Mouse (Mus musculus) fat pad, adult 2 months (tissue): ENCODE results near the gene Larp1.

Source experiments
- DNase-seq: peaks from one replicate; pipeline ENCODE4 v3.0.0-alpha.2; 2011; ENCODE audit warnings: low read depth, low spot score; ENCODE audit errors: extremely low read depth

Larp1 gene

DNA sequence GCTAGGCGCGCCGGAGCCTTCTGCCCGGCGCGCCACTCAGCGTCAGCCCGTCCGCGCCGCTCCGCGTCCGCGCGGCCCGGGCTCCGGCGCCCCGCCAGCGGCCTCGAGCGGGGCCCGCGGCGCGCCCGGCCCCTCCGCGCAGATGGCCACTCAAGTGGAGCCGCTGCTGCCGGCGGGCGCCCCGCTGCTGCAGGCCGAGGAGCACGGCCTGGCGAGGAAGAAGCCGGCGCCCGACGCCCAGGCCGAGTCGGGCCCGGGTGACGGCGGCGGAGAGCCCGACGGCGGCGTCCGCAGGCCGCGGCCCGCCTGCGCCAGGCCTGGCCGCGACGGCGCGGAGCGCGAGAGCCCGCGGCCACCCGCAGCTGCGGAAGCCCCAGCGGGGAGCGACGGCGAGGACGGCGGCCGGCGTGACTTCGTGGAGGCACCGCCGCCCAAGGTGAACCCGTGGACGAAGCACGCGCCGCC, at the start of gene Larp1:
TSS of gene Larp1 (plus strand) at position 14 of the 465 bp plus-strand sequence.
- no peak for DNase-seq

DNA sequence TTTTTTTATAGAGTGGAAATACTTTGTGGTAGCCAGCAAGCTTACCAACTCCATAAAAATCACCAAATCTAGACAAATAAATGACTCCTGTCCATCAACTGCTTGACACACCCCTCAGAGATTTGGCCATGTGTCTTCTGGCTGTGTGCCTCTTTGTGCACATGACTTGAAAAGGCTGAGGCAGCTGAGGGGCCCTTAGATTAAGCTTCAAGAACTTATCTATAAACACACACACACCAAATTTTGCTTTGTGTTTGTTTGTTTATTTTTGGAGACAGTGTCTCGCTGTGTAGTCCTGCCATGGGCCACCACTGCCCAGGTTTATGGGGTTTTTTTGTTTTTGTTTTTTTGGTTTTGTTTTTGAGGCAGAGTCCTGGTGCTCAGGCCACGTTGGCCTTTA, 48.9 kb upstream of the Larp1 start:
- DNase-seq: no peak

DNA sequence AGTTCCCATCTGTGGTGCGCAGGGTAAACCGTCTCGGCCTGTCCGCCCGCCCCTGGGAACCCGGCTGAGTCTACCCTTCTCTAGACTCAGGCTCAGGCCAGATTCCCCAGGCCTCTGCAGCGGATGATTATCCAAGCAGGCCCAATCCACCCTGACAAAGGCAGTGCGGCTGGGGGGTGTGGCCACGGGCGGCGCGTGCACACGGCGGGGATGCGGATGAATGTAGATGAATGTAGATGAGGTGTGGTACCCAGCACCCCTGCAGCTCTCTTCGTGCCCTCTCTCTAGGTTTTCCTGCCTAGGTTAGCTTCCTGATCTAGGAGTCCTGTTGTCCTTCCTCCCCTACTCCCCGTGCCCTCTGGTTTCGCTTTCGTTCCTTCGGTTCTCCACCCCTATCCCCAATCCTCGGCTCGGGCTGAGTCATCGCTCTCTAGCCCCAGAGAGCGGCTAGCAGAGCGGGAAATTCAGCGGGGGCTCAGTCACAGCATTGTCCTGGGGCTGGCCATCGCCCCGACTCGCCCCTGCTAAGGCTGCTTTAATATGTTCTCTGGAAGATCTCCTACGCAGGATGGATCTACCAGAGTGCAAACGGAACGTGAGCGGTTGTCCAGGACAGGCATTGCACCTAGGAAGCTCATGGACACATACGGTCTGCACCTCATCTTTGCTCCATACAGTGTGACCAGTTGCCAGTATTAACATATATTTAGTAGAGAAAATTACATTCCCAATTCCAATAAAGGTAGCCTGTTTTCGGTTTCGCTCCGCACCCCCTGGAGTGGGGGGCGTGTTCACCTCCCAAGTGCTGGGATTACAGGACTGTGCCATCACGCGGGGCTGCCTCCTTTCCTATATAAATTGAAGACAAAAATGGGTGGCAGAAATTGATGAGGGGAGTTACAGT, 46.2 kb upstream of the Larp1 start:
- DNase-seq: no peak

DNA sequence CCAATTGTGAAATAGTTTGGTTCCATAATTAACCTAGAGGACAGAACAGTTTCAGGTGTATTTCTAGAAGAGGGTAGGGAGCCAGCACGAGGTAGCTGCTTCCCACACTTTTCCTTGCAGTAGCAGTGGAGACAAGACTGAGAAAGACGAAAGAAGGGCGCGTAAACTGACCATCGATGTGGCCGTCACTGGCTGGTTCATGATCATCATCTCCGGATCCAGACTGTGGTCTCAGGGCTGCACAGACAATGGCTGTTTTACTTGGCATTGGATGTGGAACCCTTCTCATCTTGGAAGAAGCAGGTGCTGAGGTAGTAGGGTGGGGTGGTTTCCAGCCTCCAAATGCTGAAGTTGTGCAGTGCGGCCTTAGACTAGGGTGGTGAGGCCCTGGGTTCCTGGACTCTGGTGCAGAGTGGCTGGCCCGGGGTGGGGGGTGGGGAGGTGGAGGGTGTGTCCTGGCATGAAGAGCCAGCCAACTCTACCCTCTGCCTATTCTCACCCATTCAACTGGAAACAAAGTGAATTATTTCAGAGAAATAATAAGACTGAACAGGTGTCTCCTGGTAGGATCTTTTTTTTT, 45.5 kb upstream of the Larp1 start:
- DNase-seq: no peak

DNA sequence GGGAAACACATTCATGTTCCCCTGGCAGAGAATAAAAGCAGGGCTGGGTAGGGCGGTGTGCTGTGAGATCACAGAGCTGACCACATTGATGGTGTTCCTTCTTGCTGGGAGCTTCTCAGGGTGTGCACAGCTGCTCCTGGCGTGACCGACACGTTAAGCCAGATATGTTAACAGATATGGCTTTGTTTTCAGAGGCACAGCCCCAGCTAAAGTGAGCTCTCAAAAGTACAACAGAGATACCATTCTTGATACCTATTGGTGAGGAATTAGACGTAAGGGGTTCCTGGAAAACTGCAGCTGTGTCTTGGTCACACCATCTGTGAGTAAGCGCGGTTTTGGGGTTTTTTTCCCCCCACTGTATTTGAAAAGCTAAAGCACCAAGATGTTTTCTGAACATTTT, 42.2 kb upstream of the Larp1 start:
- no peak for DNase-seq

DNA sequence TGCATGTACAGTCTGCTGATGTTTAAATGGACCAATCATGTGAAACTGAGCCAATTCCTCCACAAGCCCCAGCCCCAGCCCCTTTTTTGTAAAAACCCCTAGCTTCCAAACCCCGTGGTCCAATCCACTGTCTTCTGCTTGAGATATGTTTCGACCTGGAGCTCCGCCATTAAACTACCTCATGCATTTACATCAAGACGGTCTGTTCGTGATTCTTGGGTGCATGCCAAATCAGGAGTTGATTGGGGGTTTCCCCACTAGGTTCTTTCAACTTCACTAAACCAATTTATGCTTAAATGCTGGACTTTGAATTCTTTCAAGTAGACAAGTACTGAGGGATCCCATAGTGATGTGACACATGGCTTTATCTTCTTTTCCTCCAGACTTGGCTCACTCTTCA, 40.6 kb upstream of the Larp1 start:
- no peak for DNase-seq

DNA sequence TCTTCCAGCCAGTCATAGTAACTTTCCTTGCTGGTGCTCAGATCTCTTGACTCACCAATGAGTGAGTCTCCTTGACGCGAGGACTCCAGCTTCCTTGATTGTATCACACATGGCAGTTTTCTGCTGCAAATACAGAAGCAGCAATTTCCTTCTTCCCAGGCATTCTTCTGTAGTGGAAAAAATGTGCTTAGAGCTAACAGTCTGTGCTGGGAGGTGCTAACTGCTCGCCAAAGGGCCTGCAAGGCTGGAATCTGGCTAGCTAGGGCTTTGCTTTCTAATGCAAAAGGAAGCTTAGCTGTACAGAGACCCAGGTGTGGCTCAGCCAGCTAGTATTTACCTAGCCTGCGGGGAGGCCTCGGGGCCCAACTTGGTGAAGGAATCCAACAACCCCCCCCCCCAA, 38.3 kb upstream of the Larp1 start:
- DNase-seq: no peak

DNA sequence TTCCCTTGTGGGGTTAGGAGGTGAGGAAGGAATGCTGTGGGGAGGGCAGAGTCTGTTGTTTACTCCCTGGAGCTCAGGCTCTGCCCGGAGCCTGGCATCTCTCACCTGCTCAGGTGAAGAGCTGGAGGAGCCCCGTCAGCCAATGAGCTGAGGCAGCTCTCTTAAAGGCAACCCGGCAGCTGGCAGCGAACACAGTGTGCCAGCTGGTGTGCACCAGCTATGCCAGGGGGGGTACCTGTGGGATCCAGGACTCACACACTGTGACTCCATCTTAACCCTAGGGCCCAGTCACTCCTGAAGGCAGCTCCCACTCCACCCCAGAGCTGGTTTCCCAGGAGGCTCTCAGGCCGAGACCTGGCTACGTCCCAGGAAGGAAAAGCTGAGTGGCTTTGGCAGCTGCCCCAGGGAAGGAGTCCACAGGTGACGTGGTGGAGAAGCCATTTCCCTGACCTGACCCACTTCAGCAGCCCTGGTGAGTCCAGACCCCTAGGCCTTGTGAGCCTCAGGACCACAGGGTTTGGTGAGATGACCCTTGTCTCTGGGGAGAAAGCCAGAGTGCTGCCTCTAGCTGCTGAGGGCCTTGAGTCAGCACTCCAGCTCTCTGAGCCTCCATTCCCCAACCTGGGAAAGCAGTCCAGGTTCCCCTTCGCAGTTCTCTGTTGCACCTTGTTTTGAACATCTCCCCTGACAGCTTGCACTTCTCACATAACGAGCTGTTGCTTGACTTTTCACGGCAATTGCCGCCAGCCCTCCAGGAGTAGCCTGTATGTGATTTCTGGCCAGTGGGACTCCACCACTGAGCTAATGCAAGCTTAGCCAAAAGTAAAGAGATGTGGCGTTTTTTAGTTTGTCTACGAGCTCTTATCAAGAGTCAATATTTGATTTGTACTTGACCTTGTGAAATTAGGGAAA, 35.6 kb upstream of the Larp1 start:
- DNase-seq: no peak

DNA sequence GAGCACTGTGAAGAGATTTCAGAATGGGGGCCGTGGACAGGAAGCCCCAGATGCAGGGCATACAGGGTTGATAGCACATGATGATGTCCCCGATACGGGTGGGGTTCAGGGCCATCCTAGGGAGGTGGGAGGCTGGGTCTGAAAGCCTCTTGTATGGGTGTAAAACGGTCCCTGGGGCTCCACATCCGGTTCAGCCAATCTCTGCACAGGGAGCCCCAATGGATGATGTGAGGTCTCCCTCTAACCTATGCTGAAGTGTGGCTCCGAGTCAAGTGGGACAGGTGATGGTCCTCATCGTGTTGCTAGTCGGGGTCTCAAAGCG, 35.0 kb upstream of the Larp1 start:
- no peak for DNase-seq

DNA sequence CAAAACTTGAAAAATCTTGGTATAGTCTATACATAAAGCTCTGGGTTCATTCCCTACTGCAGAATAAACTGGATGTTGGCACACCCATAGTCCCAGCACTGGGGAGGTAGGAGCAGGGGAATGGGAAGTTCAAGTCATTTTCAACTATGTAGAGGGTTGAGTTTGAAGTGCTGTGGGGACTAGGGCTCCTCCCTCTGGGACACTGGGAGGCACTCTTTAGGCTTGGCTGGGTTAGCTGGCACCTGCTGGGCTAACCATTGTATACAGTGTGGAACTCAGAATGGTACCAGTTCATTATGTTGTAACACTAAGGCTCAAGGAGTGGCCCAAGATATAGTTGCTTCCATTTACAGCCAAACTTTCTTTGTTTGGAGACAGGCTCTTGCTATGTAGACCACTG, 33.0 kb upstream of the Larp1 start:
- no peak for DNase-seq

DNA sequence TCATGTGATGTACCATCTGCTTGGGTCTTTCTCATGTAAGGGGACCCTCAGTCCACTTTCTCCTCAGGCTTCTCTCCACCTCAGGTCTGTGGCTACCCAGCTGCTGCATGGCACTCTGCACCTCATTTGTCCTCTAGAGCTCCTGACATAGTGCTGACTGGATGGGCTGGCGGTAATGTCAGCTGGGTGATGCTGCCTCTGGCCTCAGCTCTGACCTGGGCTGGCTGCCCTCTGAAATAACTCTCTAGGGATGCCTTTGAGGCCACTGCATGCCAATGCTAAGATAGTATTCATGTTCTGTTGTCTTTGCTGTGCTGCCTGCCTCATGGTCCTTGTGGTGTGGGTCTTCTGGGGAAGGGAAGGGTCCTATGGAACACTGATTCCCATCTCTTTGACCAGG, 31.2 kb upstream of the Larp1 start:
- DNase-seq: no peak

DNA sequence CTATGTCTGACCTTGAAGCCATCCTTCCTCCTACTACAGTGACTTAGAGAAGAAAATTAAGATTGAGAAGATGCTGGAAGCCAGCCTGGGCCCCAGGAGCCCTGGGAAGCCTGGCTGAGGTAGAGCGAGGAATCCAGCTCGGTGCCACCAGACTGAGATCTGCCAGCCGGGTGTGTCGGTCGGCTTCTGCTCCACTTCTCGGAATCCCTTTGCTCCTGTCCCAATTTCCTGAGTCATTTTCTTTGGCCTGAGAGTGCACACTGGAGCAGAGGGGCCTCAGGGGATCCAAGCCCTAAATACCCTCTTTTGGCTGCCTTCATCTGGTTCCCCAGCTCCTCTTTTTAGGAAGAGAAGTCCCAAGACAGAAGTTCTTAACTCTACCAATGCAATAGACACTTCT, 29.2 kb upstream of the Larp1 start:
- no peak for DNase-seq

DNA sequence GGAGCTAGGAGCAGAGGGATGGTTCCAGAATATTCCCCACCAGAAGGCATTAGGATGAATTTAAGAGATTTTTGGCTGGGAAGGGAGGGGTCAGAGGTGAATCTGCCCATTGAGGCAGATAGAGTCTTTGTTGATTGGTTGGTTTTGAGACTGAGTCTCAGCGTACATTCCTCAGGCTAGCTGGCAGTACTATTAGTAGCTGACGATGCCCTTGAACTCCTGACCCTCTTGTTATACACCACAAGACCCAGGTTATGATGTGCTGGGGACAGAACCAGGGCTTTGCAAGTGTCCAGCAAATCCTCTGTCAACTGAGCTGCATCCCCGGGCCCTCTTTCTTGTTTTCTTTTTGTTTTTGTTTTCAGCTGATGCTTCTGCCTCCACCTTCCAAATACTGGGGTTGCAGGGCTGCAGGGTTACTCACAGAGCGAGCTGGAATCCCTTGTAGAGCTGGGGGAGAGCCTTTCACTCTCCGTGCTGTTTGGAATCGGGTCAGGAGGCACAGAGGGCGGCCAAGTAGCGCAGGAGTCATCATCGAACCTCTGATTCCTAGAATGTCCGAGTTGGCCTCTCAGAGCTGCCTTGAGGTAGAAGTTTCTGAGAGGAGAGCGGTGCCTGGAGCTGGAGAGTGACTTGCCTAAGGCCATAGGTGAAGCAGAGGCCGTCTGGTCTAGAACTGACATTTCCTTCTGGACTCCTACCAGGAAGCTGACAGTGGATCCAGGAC, 27.6 kb upstream of the Larp1 start:
- DNase-seq: no peak

DNA sequence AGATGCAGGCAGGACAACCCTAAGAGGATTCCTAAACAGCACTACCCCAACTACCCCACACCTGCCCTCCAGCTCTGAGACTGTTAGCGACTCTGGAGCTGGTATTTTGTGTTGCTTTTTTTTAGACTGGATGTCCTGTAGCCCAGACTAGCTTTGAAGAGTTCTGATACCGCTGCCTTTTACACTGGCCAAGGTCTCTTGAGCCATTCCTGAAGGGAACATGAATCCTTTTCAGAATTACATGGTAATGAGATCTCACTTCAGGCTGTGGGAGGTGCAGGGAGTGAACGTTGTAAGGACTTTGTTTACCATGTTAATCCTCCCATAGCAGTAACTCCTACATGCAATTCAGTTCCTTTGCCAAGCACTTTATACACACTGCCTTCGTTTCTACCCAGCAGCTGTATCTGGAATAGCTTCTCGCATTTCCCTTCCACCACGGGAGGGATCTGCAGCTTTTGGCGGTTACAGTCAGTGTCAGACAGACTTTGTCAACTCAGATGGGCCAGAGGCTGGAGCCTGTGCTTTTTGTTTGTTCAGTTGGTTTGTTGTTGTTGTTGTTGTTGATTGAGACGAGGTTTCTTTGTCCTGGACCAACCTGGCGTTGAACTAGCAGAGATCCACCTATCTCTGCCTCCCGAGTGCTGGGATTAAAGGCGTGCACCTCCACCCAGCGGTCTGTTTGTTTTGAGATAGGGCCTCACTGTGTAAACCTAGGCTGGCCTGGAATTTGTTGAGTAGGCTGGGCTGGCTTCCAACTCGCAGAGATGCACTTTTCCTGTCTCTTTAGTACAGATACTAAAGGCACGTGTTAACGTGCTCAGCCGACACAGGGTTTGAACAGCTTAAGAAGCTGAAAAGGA, 25.2 kb upstream of the Larp1 start:
- peak; percentile 19 for DNase-seq

DNA sequence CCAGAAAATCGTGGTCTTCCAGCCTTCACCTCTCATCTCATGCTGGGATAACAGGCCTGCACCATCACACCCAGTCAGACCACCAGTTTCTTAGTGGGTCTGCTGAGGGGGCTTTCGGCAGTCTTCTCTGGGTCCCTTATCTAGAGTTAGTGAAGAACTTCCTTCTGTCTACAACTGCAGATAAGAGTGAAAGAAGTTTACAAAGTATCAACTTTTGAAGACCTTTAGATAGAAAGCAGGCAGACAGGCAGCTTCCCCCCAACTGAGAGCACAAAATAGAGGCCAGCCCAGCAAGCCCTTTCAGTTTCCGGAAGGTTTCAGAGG, 24.6 kb upstream of the Larp1 start:
- no peak for DNase-seq

DNA sequence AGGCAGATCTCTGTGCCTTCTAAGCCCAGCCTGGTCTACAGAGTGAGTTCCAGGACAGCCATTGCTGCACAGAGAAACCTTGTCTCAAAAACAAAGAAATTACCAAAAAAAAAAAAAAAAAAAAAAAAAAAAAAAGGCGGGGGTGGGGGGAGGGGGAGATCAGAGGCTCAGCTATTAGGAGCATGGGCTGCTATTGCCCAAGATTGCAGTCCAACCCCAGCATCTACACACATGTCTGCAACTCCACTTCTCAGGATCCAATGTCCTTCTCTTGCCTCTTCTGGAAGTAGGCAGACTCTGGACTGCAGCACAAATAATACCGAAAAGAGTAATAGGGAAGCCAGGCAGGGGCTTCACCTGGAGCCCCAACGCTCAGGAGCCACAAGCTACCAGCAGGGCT, 23.4 kb upstream of the Larp1 start:
- DNase-seq: no peak

DNA sequence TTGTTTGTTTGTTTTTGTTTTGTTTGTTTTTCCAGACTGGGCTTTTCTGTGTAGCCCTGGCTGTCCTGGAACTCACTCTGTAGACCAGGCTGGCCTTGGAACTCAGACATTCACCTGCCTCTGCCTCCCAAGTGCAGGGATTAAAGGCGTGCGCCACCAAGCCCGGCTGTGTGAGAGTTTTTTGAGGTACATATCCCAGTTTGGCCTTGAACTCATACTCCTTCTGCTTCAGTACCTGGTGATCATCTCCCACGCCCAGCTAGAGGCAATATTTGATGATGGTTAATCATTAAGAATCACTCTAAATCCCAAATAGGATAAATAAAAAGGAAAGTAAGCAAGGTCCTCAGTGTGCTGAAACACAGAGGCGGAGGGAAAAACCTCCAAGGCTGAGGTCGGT, 22.8 kb upstream of the Larp1 start:
- DNase-seq: no peak

DNA sequence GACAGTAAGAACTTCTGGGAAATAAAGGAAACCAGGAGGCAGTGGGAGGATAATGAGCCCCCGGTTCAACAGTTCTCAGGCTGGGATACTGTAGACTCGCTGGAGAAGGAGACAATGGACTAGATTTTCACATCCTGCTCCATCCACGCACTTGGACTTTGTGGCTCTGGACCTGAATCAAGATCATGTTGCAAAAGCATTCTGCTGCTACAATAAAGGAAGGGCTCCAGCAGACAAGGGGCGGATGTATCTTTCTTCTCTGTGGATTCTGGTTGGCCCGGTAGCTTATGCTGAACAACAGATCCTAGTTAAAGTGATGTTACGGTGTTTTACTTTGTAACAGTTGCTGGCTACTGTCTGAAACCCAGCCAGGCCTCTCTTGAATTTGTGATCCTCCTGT, 22.4 kb upstream of the Larp1 start:
- DNase-seq: no peak

DNA sequence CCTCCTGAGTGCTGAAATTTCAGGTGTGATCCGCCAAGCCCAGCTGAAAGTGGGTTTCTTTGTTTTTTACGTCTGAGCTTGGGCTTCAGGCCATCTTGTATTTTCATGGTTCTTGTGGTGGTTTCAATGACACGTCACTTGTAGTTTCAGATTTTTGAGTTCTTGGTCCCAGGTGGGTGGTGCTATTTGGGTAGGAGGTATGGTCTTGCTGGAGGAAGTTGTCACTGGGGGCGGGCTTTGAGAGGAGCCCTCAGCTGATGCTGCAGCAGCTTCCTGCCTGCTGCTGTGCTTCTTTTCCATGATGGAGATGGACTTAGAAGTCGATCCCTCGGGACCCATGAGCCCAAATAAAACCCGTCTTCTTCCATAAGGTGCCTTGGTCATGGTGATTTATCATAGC, 22.0 kb upstream of the Larp1 start:
- no peak for DNase-seq

DNA sequence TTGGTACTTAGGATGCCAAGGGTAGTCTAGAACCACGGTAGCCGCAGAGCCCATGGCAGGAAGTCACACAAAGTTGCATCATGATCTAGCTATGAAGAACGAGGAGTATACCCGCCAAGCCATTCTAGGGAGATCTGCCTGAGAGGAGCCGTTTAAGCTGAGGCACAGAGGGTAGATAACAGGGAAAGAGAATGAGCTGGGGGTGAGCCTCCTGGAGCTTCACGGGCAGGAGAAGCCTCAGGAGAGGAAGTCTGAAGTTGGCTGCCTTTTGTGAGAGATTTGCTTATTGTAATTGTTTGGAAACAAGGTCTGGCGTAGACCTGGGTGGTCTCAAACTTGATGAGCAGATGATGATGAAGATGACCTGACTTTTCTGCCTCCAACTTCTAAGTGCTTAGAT, 10.7 kb upstream of the Larp1 start:
- DNase-seq: no peak
